Mouse (Mus musculus): ENCODE measurements around the gene Nr6a1. TPM values are rescaled to one million over a fixed set of nuclear protein-coding genes. Genes with fewer than 3 reads are reported as not detected.

Nr6a1 gene
- total and polyA plus RNA-seq, 3 experiments, result 5.6 to 6.1 (median 5.8) TPM

GRCm38 (mm10) chr2:38723378-38723777 is 204.1 kb downstream of the Nr6a1 start:
- Histone ChIP-seq H3K4me2 (ENCODE audit: insufficient read depth, low read depth, poor library complexity, severe bottlenecking) (no peak overlapping the region), H3K9ac (ENCODE audit: insufficient read depth, low read depth) (no peak overlapping the region), H3K79me2 (replicated peaks; ENCODE audit: control insufficient read depth, extremely low read depth, insufficient read depth, poor library complexity, severe bottlenecking) (no peaks in the 10 kb centered on the region), H3K9me3 (replicated peaks; ENCODE audit: low read length) (no peaks in the 10 kb centered on the region), H3K4me1 (ENCODE audit: control insufficient read depth in 1 of 2, insufficient read depth in 2 of 2) (no peaks in the 10 kb centered on the region), H3K27ac (ENCODE audit: insufficient read depth, low read depth) (no peak overlapping the region), H3K4me3 (replicated peaks in 1 of 3; ENCODE audit: low read depth in 2 of 3, low read length in 2 of 3, poor library complexity in 1 of 3) (no peak overlapping the region), H3K27me3 (replicated peaks) (no peaks in the 10 kb centered on the region), H3K36me3 (replicated peaks in 1 of 2; ENCODE audit: control insufficient read depth in 1 of 2, insufficient read depth in 1 of 2, low read length in 1 of 2) (peaks cover 0 to 12% of the 10 kb centered on the region in 2 experiments)
- no peak for TF ChIP-seq USF1 (IDR thresholded peaks at IDR 0.05; ENCODE audit: low read depth, low read length)
- TF ChIP-seq TCF12 (IDR thresholded peaks at IDR 0.05; ENCODE audit: low read depth, low read length), result no peak
- TF ChIP-seq PAX5 (IDR thresholded peaks at IDR 0.05; ENCODE audit: low read length), result no peak
- no peak for TF ChIP-seq NELFE (IDR thresholded peaks at IDR 0.05; ENCODE audit: low read depth, low read length)
- TF ChIP-seq RAD21 (IDR thresholded peaks at IDR 0.05; ENCODE audit: low read depth, low read length), result no peak
- no peak for TF ChIP-seq RCOR1 (conservative IDR thresholded peaks at IDR 0.05; ENCODE audit: low read depth, low read length)
- TF ChIP-seq ELF1 (IDR thresholded peaks at IDR 0.05; ENCODE audit: low read depth, low read length), result no peak
- TF ChIP-seq ZMIZ1 (IDR thresholded peaks at IDR 0.05; ENCODE audit: low read depth, low read length), result no peak
- no peak for TF ChIP-seq JUN (IDR thresholded peaks at IDR 0.05; ENCODE audit: insufficient read depth, low read depth, low read length)
- TF ChIP-seq JUND (conservative IDR thresholded peaks at IDR 0.05; ENCODE audit: low read depth, low read length), result no peak
- no peak for TF ChIP-seq USF2 (conservative IDR thresholded peaks at IDR 0.05; ENCODE audit: low read depth, low read length)
- no peak for TF ChIP-seq ZNF384 (IDR thresholded peaks at IDR 0.05; ENCODE audit: low read depth, low read length)
- no peak for TF ChIP-seq CTCF (conservative IDR thresholded peaks at IDR 0.05 in 1 of 2, IDR thresholded peaks at IDR 0.05 in 1 of 2; ENCODE audit: low read depth in 2 of 2, low read length in 2 of 2)
- TF ChIP-seq TBP (conservative IDR thresholded peaks at IDR 0.05; ENCODE audit: low read depth, low read length), result no peak
- dilution Hi-C loops (cut with MboI; ENCODE audit: extremely low pct_ligation_motif_present, extremely low pct_unique_long_range_greater_than_20kb, low sequenced_read_pairs) (no loop called here), in situ Hi-C loops (cut with MboI; ENCODE audit: low pct_ligation_motif_present, low pct_unique_long_range_greater_than_20kb, low sequenced_read_pairs) (no loop called here)
- no peak for DNase-seq (ENCODE audit: extremely low read depth)

DNA sequence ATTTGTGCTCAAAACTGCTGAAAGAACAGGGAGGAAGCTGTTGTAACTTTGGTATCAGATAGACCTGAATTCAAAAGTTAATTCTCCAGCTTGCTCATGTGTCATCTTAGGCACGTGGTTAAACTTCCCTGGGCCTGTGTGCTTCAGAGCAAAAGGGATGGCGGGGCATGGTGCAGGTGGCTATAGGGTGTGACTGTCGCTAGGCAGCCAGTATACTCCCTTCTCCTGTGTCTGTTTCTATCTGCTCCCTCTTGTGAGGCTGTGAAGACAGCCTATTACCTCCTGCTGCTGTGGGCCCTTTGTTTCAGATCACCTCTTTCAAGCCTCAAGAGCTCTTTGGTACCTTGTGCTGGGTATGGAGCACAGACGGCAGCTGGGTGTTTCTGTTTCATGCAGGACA is 205.4 kb downstream of the Nr6a1 start:
- Histone ChIP-seq H3K27me3 (replicated peaks) (no peaks in the 10 kb centered on the region), H3K36me3 (replicated peaks in 1 of 2; ENCODE audit: control insufficient read depth in 1 of 2, insufficient read depth in 1 of 2, low read length in 1 of 2) (peaks cover 0 to 7% of the 10 kb centered on the region in 2 experiments), H3K9me3 (replicated peaks; ENCODE audit: low read length) (no peaks in the 10 kb centered on the region), H3K9ac (ENCODE audit: insufficient read depth, low read depth) (no peak overlapping the region), H3K4me2 (ENCODE audit: insufficient read depth, low read depth, poor library complexity, severe bottlenecking) (no peak overlapping the region), H3K4me1 (ENCODE audit: control insufficient read depth in 1 of 2, insufficient read depth in 2 of 2) (no peaks in the 10 kb centered on the region), H3K4me3 (replicated peaks in 1 of 3; ENCODE audit: low read depth in 2 of 3, low read length in 2 of 3, poor library complexity in 1 of 3) (no peak overlapping the region), H3K27ac (ENCODE audit: insufficient read depth, low read depth) (no peak overlapping the region), H3K79me2 (replicated peaks; ENCODE audit: control insufficient read depth, extremely low read depth, insufficient read depth, poor library complexity, severe bottlenecking) (no peaks in the 10 kb centered on the region)
- dilution Hi-C loops (cut with MboI; ENCODE audit: extremely low pct_ligation_motif_present, extremely low pct_unique_long_range_greater_than_20kb, low sequenced_read_pairs), result no loop called here
- no peak for DNase-seq (ENCODE audit: extremely low read depth)
- in situ Hi-C loops (cut with MboI; ENCODE audit: low pct_ligation_motif_present, low pct_unique_long_range_greater_than_20kb, low sequenced_read_pairs), result no loop called here
- TF ChIP-seq ELF1 (IDR thresholded peaks at IDR 0.05; ENCODE audit: low read depth, low read length) (no peak), SMC3 (IDR thresholded peaks at IDR 0.05; ENCODE audit: low read depth, low read length) (no peak), NELFE (IDR thresholded peaks at IDR 0.05; ENCODE audit: low read depth, low read length) (no peak), USF1 (IDR thresholded peaks at IDR 0.05; ENCODE audit: low read depth, low read length) (no peak), IRF4 (IDR thresholded peaks at IDR 0.05; ENCODE audit: low read depth, low read length) (no peak), POLR2AphosphoS2 (IDR thresholded peaks at IDR 0.05; ENCODE audit: low read depth, low read length) (no peak), MAX (IDR thresholded peaks at IDR 0.05; ENCODE audit: low read length) (no peak), E2F4 (IDR thresholded peaks at IDR 0.05; ENCODE audit: insufficient replicate concordance, low read depth, low read length) (no peak), RCOR1 (conservative IDR thresholded peaks at IDR 0.05; ENCODE audit: low read depth, low read length) (no peak)
